Mouse (Mus musculus) mouse embryonic stem cell (cell line): ENCODE measurements around the gene Vmn1r30.

ENCODE experiments used
- in situ Hi-C, 2 experiments: fragments of 300-500 bp; cut with MboI; formaldehyde crosslinking; loops; 1 replicate in 1 of 2; 3 replicates in 1 of 2; pipeline ENCODE4 v1.14.3; 2019 to 2020; ENCODE audit warnings: low sequenced_read_pairs in 2 of 2, low pct_unique_long_range_greater_than_20kb in 1 of 2, mixed read lengths in 1 of 2; ENCODE audit not compliant: unreplicated experiment in 1 of 2

Gene Vmn1r30

GRCm38 (mm10) chr6:58443285-58443684 lies at the start of gene Vmn1r30:
TSS of gene Vmn1r30 (minus strand) at chr6:58443385.
- in situ Hi-C loops, result no loop called here

GRCm38 (mm10) chr6:58475230-58475629 lies 32.0 kb upstream of the Vmn1r30 start, which contains the start of gene Vmn1r31:
TSS of gene Vmn1r31 (minus strand) at chr6:58475330.
- in situ Hi-C loops, result no loop called here
